Mouse (Mus musculus) kidney, adult 2 months (tissue): Measurements from ENCODE around the gene Traf4. TPM values are rescaled to one million over a fixed set of nuclear protein-coding genes. Genes with fewer than 3 reads are reported as not detected.

Experiments
- DNase-seq: peaks from one replicate; pipeline ENCODE4 v3.0.0; 2021
- H3K27ac ChIP-seq: fragments of 200-500 bp; 2 replicates; pipeline ENCODE4 v1.5.1; 2012; ENCODE audit warnings: low read depth, low read length, control low read depth, inconsistent platforms; ENCODE audit not compliant: insufficient read depth
- H3K27me3 ChIP-seq: fragments of 200-500 bp; replicated peaks from 2 replicates; pipeline ENCODE4 v1.6.1; 2012; ENCODE audit warnings: mild to moderate bottlenecking, moderate library complexity, low read length, inconsistent platforms; ENCODE audit not compliant: control insufficient read depth, insufficient read depth
- H3K36me3 ChIP-seq: fragments of 200-500 bp; 2 replicates; pipeline ENCODE4 v1.6.1; 2012; ENCODE audit warnings: mild to moderate bottlenecking, moderate library complexity, low read length, inconsistent platforms; ENCODE audit not compliant: control insufficient read depth, insufficient read depth
- H3K4me1 ChIP-seq: fragments of 200-500 bp; 2 replicates; pipeline ENCODE4 v1.6.1; 2011; ENCODE audit warnings: low read length; ENCODE audit not compliant: control insufficient read depth, insufficient read depth
- H3K4me3 ChIP-seq: fragments of 200-500 bp; 2 replicates; pipeline ENCODE4 v1.5.1; 2011; ENCODE audit warnings: mild to moderate bottlenecking, low read depth, low read length, control low read depth; ENCODE audit not compliant: insufficient read depth
- CTCF ChIP-seq: fragments of 200-500 bp; conservative IDR thresholded peaks from 2 replicates; pipeline ENCODE4 v1.5.1; 2011; ENCODE audit warnings: low read depth, mild to moderate bottlenecking, control low read depth, low read length, moderate library complexity, mixed read lengths; ENCODE audit not compliant: insufficient read depth, insufficient read length
- POLR2A ChIP-seq: fragments of 200-500 bp; IDR thresholded peaks from one replicate; pipeline ENCODE4 v1.6.1; 2011; ENCODE audit warnings: low read depth, low read length, control low read depth
- WGBS: fragments of 180-500 bp; shearing (Covaris S2); methylation state at CpG from one replicate; pipeline ENCODE4 v1.1.7; 2018; 5-methylcytosine and 5-hydroxymethylcytosine counted together
- polyA plus RNA-seq: library from polyadenylated mRNA; depleted of rRNA; stranded (reverse); fragments of >200 nt; gene quantifications from 2 replicates; pipeline ENCODE4 v1.2.3, GENCODE M21; 2012

The Traf4 gene
- polyA plus RNA-seq, 1 experiment: 108 TPM

DNA sequence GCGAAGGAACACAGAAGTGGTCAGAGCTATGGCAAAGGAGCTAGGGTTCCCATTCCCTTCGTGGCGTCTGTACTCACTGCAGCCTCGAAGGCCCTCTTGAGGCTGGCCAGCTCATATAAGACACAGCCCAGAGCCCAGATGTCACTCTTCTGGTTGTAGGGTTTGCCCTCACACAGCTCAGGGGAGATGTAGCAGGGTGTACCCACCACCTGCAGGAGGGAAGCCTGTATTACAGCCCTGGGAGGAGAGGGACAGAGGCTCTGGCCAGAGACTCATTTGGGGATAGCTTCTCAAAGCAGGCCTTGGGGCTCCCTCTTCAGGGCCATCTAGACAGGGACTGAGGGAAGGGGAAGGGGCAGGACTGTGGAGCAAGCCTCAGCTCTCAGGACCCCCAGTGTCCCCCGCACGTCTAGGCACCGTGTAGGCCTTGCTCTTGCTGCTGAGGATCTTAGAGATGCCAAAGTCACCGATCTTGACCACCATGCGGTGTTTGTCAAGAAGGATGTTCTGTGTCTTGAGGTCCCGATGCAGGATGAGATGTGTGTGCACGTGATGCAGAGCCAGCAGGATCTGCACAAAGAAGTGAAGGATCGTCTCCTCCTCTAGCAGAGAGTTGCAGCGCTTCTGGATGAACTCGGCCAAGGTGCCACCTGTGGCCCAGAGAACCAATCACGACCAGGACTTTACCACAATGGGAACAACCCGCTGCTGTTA is 6.8 kb upstream of the Traf4 start:
- Histone ChIP-seq H3K36me3 (no peaks in the 10 kb centered on the region), H3K27ac (no peak overlapping the region), H3K4me1 (peaks cover 4% of the 10 kb centered on the region; the same call in 1 of the 2 replicates), H3K4me3 (no peak overlapping the region), H3K27me3 (no peaks in the 10 kb centered on the region)
- DNase-seq: no peak
- 86% methylated on average over 16 of the region's 16 CpGs for WGBS
- TF ChIP-seq POLR2A (no peak), CTCF (no peak; the same call in 1 of the 2 replicates)

- WGBS: 70% methylated on average over 4 of the region's 4 CpGs
- Histone ChIP-seq H3K4me3 (no peak overlapping the region), H3K27ac (no peak overlapping the region), H3K4me1 (peaks cover 10% of the 10 kb centered on the region; the same call in 1 of the 2 replicates), H3K36me3 (no peaks in the 10 kb centered on the region), H3K27me3 (no peaks in the 10 kb centered on the region)
- TF ChIP-seq CTCF: peak; percentile 25; the same call in 1 of the 2 replicates
- no peak for TF ChIP-seq POLR2A
- DNase-seq: no peak
These were observed 5.9 kb upstream of the Traf4 start for GRCm38 (mm10) chr11:78171328-78171727.

- no peaks in the 10 kb centered on the region for H3K27me3 ChIP-seq
- TF ChIP-seq CTCF (no peak), POLR2A (no peak)
- no peaks in the 10 kb centered on the region for H3K36me3 ChIP-seq
- WGBS: 62% methylated on average over 15 of the region's 15 CpGs
- H3K4me3 ChIP-seq: no peak overlapping the region
- H3K27ac ChIP-seq: no peak overlapping the region
- peaks cover 10% of the 10 kb centered on the region; the same call in 1 of the 2 replicates for H3K4me1 ChIP-seq
- peak; percentile 84 for DNase-seq
These were observed 4.9 kb upstream of the Traf4 start for GRCm38 (mm10) chr11:78170306-78170705.

GRCm38 (mm10) chr11:78168541-78169468 is 3.4 kb upstream of the Traf4 start:
- WGBS: 57% methylated on average over 19 of the region's 19 CpGs
- no peak for DNase-seq
- Histone ChIP-seq H3K4me3 (peak overlapping the region; percentile 18), H3K27me3 (no peaks in the 10 kb centered on the region), H3K36me3 (no peaks in the 10 kb centered on the region), H3K4me1 (peaks cover 10% of the 10 kb centered on the region; the same call in 1 of the 2 replicates), H3K27ac (no peak overlapping the region)
- no peak for TF ChIP-seq CTCF
- TF ChIP-seq POLR2A: no peak

GRCm38 (mm10) chr11:78167257-78167959 is 2.0 kb upstream of the Traf4 start:
- no peak for TF ChIP-seq POLR2A
- no peak overlapping the region for H3K27ac ChIP-seq
- H3K4me1 ChIP-seq: peaks cover 20% of the 10 kb centered on the region; the same call in 1 of the 2 replicates
- no peaks in the 10 kb centered on the region for H3K27me3 ChIP-seq
- DNase-seq: no peak
- H3K4me3 ChIP-seq: no peak overlapping the region
- 87% methylated on average over 14 of the region's 14 CpGs for WGBS
- H3K36me3 ChIP-seq: no peaks in the 10 kb centered on the region

- TF ChIP-seq POLR2A (no peak), CTCF (no peak)
- peak overlapping the region; percentile 93 for H3K27ac ChIP-seq
- H3K4me3 ChIP-seq: no peak overlapping the region
- whole genome bisulfite sequencing: 82% methylated on average over 6 of the region's 6 CpGs
- no peak for DNase-seq
- peaks cover 24% of the 10 kb centered on the region; the same call in 1 of the 2 replicates for H3K4me1 ChIP-seq
- H3K27me3 ChIP-seq: no peaks in the 10 kb centered on the region
- H3K36me3 ChIP-seq: no peaks in the 10 kb centered on the region
These were observed 1.3 kb upstream of the Traf4 start for GRCm38 (mm10) chr11:78166640-78167039.
